Mouse (Mus musculus): ENCODE results near the gene Eid1. TPM values are rescaled to one million over a fixed set of nuclear protein-coding genes. Genes with fewer than 3 reads are reported as not detected.

Eid1 gene
- total RNA-seq, 2 experiments from 2014 or later = 48.8 to 51.8 TPM

DNA sequence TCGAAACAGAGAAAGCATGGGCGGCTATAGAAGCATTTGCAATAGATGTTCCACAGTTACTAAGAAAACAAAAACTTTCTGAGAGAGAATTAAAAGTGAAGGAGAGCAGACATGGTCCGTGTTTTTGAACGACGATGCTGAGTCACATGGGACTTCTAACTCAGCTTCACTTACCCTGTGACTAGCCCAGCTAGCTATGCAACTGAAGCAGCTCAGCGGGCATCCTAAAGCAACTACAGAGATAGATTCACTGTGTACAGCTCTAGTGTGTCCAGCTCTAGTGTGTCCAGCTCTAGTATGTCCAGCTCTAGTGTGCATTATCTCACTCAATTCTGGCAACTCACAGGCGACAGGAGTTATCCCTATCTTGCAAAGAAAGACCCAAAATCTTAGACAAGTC lies 5.2 kb upstream of the Eid1 start:
- DNase-seq = no peak

DNA sequence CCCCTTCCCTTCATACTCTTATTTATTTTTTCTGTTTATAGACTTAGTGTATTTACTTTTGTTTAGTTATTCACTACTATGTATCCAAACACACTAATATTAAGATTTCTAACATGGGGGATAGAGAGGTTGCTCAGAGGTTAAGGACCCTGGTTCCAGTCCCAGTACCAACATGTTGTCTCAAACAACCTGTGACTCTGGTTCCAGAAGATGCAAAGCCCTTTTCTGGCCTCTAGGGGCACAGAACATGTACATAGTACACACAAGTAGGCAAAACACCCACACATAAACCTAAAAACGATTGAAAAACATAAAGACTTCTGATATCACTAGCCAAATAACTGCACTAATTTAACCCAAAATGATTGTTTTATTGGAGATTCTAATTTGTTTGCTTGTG lies 2.0 kb upstream of the Eid1 start:
- no peak for DNase-seq

DNA sequence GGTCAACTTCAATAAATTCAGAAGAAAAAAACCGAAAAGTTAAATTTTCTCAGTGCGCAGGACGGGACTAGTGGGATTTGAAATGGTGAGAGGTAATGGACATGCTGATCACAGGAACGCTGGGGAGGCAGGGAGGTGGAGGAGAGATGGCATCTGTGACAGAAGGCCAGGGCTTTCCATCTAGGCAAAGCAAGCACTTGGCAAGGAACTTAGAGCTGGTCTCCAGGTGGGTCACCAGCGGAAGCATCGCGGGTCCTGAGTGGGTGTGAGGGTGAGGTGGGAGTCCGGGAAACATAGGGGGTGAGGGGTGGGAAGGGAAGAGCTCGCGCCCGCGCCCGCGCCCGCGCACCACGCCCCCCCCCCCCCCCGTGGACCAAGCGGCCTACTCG lies 333 bp upstream of the Eid1 start:
- DNase-seq = no peak

DNA sequence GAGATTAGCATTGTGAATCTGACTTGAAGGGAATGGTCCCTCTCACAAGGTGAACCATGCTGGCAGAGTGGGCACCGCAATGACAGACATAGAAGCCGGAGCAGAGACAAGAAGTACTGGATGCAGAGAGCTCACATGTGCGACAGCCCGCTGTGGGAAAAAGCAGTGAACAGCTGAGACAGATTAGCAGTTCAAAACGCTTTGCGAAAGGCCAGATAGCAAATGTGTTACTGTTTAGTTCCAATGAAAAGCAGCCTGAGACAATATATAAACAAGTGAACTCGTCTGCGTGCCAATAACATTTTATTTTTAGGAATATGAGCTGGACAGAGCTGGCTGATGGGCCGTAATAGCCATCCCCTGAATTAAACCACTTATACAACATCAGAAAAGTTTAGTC lies 8.9 kb downstream of the Eid1 start:
- DNase-seq = no peak

DNA sequence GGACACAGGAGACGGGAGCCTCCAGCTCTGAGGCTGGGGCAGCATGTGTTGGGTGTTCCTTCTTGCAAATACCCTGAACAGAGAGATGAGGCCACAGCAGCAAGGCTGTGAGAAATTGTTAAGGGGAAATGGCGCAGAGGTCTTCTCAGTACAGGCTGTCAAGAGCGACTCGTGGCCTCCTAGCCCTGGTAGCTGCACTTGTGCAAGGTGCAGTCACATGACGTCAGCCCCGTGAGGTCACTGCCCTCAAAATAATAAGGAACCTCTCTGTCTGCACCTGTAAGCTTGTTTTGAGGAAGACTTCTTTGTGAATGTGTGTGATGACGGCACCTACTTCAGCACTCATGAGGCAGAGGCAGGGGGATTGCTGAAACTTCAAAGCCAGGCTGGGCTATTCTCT lies 11.0 kb downstream of the Eid1 start:
- no peak for DNase-seq

DNA sequence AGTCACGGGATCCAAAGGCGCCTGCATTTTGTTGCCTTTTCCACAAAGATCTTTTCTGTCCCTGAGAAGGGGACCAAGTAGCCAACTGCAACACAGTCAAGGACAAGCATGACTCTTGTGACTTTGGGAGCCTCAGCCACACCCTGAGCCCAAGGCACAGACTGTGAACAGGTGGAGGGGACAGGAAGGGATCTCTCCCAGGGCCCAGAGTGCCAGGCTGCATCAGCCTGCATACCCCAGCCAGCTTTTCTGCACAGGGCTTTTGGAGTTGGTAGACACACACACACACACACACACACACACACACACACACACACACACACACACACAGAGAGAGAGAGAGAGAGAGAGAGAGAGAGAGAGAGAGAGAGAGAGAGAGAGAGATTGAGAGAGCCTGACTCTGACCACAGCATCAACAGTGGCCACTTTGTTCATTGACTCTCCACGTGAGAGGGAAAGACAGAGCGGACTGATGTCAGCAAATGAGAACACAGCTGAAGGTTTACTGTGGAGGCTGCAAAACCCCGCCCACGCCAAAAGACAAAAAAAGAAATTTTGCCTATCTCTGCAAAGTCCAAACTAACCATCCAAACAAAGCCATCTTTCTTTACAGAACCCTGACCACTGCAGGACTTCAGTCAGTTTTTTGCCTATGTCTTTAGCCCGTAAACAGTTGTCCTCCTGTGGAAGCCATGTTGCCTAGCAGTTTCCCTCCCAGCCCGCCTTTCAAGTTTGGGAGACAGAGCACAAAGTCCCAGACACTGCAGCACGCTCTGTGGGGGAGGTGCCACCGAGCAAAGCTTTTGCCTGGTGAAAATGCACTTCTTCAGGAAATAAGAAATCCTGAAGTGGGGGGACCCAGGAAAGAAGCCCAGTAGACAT lies 11.9 kb downstream of the Eid1 start:
- no peak for DNase-seq

DNA sequence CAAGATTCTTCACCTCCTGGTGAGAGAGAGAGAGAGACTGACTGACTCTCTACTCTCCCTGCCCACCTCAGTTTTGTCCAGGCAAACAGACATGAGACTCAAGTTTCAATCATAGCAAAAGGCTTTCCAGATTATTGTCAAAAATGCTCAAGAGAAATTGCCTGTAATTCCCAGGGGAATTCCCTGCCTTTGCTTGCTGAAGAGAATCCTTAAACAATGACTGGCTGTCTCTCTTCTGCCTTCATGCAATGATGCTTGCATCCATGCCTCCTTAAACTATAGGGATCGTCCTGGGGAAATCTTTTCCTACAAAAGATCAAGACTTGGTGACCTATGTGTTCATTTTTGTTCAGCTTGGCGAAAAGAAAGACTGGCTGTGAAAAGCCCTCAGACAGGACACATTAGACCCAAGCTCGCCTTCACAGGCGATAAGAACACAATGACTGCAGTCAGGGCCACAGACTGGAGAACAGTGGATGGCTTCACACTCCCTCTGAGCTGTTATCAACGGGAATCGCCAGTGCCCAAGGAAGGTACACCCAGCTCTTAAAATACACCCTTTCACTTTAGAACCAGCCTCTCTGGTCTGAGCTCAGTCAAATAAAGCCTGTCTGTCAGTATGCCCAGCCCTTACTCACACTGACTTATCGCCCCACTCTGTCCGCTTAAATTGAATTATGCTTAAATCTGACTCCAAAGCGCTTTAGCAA lies 12.7 kb downstream of the Eid1 start:
- no peak for DNase-seq

DNA sequence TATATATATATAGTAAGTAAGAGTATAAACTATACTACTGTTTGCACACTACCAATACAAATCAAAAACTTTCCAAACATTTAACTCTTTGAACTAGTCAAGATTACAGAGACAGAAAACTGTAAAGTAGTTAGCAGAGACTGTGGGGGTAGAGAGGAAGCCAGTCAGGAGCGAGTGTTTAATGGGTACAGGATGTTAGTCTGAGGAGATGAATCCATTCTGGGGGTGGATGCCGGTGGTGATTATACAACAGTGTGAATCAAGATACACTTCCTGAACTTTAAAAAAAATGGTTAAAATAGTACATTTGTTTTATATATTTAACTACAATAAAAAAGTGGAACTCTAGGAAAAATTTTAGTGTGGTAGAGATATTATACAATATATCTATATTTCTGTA lies 19.1 kb downstream of the Eid1 start:
- DNase-seq = no peak

DNA sequence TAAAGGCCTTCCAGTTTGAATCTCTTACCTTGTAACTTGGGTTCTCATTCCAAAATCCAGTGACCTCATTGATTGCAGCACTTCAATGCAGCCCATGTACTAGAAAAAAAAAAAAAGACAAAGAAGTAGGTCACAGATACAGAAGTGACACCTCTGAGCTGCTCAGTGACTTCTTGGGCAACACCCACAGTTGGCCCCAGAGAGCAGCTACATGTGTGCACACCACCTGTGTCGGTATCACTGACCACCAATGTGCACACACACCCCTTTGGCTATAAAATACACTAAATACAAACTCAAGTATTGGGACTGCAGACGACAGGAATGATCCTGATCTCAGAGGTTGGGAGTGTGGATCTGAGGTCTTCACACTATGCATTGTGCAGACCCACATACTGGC lies 21.9 kb downstream of the Eid1 start:
- no peak for DNase-seq

DNA sequence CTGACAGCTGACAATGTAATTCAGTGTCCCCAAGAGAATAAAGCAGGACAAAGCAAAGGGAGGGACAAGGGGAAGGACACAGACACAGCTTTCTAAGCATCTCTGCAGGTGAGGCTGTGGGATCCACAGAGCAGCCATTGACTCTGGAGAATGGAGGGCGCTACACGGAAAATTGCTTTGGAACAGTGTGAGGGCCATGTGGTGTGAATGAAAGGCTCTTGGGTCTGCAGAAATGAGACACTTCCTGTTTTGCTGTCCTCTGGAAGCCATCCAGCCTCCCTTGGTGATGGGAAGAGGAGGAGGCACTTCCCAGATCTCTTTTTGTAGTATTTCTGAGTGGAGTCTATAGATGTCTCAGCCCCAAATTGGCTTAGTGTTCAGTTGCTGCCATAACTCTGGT lies 23.3 kb downstream of the Eid1 start:
- peak; percentile 56 to 72 for DNase-seq

DNA sequence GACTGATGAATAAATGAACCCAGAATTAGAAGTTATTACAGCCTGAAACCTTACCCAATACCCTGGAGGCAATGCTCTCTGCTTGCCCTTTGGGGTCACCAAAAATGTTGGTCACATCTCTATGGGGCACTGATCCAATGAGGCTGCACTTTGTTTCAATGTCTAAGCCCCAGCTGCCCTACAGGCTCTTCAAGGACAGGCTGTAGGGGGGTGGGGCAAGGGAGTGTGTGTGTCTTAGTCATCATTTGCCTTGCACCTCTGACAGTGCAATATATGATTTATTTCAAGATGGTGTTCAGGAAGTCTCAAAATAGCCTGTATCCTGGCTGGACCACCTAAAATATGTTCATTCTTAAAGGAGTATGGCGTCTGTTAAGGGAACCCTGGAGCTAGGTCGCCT lies 28.7 kb downstream of the Eid1 start:
- DNase-seq = no peak

DNA sequence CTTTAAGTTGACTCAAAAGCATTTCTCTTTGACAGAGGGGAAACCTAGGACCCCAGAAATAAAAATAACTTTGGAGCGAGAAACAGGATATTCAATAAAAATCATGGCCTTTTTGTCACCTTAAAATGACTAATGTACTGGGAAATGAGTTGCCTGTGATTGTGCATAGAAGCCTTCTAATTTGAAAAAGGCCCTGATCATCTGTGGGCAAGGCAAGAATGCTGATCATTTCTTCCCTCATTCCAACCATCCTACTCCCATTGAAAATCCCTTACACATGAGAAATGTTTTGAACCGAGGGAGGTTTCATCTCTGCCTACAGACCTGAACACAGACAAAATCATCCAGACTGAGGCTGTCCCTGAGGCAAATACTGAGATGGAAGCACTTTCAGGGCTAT lies 30.0 kb downstream of the Eid1 start:
- DNase-seq = no peak

DNA sequence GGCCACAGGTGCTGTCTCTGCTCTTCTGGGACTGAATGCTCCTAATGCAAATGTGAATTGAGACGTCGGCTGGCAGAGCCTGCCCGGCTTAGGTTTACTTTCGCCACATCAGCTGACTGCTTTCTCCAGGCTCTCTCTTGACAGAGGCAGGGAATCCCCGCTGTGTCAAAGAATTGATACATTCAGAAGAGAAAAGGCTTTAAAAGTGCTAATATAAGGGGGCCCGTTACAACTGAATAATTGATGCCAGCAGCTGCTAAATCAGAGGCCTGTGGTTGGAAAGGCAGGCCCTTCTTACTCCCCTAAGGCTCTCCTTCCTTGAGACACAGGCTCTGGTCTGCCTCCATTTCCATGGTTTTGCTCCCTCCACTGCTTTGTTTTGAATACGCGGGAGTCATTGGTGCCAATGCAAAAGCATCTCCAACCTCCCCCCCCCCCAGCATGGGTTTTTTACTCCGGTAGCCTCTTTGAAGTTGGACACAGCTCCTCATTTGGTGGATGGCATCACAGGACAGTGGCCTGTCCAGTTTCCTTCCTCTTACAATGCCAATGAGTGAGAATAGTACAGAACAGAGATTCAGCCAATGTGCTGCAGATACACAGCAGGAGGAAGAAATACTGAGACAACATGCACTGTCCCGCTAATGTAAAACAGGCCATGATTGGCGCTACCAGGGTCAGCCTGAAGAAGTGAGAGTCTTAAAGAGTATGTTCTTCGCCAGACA lies 32.2 kb downstream of the Eid1 start:
- DNase-seq = no peak

DNA sequence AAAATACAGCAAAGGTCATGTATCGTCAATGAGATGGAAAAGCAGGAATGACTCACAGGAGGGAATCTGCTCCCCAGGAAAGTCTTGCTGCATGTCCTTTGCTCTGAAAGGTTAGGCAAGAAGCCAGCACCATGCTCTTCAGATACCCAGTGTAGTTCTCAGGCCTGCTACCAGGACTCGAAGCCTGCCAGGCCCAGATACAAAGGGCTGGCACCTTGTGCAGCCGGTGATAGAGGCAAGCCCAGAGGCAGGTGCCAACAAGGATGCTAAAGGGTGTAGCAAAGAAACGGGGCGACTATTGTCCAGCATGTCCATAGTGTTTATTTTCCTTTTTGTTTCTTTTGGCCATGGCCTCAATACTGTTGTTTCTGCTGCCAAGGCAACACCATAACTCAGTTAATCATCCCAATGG lies 33.6 kb downstream of the Eid1 start:
- no peak for DNase-seq

DNA sequence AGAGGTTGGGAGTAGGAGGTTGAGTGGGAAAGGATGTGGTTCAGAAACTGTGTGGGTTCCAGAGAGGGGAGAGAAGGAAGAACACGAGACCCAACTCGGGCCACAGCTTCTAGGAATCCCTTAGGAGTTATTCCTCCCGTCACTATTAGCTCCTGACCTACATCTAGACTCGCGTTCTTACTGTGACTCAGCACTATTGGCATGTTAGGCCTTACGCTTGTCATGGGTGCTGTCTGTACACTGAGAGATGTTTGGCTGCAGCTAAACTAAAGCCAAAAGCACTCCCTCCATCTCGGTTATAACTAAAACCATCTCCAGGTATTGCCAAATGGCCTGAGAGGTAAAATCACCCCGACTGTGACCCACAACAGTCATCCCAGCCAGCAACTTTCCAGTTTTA lies 43.7 kb downstream of the Eid1 start:
- DNase-seq = peak in 1 of 2 experiments; percentile 32

DNA sequence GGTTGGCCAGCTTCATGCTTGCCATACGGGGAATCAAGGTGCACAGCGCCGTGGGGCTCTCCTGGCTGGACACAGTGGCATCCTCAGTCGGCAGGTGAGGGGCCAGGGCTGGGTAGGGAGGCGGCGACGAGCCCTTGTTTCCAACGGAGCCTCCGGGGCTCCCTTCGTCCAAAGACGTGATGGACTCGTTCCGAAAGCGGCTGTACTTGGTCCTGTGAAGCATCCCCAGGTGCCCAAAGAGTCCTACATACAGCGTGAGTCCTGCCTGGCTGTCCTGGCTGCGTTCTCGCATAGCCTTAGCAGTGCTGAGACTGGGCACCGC lies 50.2 kb downstream of the Eid1 start:
- no peak for DNase-seq

DNA sequence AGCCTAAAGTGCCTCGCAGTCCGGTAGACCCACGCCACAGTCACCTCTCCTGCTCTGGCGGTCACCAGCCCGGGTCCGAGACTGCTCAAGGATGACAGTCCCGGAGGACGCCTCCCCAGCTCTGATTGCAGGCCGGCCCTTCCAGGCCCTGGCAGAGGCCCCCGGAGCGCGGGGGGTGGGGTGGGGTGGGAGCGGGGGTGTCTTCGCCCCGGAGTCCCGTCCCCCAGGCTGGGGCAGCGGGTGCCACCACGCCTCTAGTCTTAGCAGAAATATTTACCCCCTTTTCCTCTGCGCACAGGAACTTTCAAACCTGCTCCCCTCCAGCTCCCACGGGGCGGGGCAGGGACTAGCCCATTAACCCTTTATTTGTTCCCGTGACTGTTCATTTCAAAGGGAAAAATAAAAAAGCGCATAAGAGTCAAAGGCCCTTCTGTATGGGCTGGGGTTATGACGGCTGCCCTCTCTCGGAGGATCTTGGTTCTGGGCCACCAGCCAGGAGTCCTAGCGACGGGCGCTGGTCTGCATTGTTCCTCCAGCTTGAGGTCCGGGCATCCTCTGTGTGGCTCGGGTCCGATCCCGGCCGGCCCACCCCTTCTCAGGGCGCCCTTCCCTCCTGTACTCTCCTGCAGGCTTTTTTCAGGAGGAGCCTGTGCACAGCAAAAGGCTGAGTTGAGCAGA lies 50.7 kb downstream of the Eid1 start:
- DNase-seq = peak; percentile 47 to 70

DNA sequence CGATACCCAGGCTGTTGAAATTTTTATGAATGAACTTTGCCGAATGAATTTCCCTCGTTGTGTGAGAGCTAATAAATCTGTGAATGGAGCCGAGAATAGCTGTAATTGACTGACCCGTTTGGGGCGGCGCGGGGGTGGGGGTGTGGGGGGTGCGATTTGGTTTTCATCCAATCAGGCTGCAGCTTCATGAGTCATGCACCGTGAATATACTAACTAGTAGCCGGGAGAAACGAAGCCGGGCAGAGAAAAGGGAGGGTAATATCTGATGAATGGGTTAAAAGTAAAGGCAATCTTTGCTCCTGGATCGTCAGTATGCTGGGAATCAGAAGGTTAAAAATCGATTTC lies 51.2 kb downstream of the Eid1 start, which contains the start of gene Shc4:
Shc4 (minus strand) TSS at position 63 of the 345 bp plus-strand sequence.
- DNase-seq = peak; percentile 18 to 22
